Mouse (Mus musculus): ENCODE data around the gene Ppm1h.

DNA sequence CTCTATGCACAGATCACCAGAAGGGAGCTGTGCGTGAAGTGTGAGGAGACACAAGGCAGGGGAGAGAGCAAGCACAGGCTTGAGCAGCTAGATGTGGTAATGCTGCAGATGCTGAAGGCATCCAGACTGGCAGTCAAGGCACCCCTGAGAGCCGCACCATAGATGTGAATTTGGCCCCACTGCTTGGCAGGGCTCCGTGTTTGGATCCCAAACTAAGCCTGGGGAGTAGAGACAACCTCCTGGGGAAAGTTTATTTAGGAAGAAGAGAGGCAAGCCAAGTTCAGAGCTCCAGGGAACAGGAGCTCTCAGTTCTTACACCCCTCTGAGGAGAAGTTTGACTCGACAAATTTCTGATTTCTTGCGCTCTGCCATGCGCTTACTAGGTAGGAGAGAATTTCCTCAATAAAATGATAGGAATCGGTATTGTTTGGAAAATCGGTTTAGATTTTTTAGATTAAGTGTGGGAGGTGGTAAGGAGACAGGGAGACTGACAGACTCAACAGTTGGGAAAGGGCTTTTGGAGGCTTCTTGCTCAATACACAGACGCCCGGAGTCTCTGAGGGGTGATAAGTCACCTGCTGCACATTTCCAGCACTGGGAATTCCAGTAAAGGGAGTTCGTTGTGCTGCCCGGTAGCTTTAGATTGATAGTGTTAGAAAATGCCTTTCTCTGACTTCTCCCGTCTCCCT, 89.8 kb downstream of the Ppm1h start:
- TF ChIP-seq EP300 (IDR thresholded peaks at IDR 0.05; ENCODE audit: low read depth in 1 of 2, low read length in 2 of 2) (no peak), GATA1 (IDR thresholded peaks at IDR 0.05; ENCODE audit: low read depth, low read length) (no peak), MEF2A (IDR thresholded peaks at IDR 0.05; ENCODE audit: extremely low read depth, insufficient replicate concordance, low read depth, low read length, poor library complexity, severe bottlenecking) (no peak), ZKSCAN1 (IDR thresholded peaks at IDR 0.05; ENCODE audit: low read depth, low read length) (no peak), POLR2A (IDR thresholded peaks at IDR 0.05; ENCODE audit: control insufficient read depth in 1 of 2, insufficient read depth in 1 of 2, low read depth in 1 of 2, low read length in 2 of 2, poor library complexity in 1 of 2) (no peak), E2F4 (IDR thresholded peaks at IDR 0.05; ENCODE audit: borderline replicate concordance, low read depth, low read length) (no peak)
